Mouse (Mus musculus) subcutaneous adipose tissue, adult 2 months (tissue): ENCODE measurements around the gene Nfkb1. TPM values are rescaled to one million over a fixed set of nuclear protein-coding genes. Genes with fewer than 3 reads are reported as not detected.

ENCODE experiments used
- polyA plus RNA-seq: library from polyadenylated mRNA; depleted of rRNA; stranded (reverse); fragments of >200 nt; gene quantifications from 2 replicates; pipeline ENCODE4 v1.2.3, GENCODE M21; 2012; ENCODE audit warnings: low replicate concordance; rRNA removed

Nfkb1 gene
- polyA plus RNA-seq = 62.1 and 86.5 TPM in 2 replicates

GRCm38 (mm10) chr3:135691191-135692131, at the start of gene Nfkb1:
Gene Nfkb1 (minus strand): TSS chr3:135691547.

Other genes starting within 250 kb of the Nfkb1 start
- gene Manba, start 205.9 kb downstream of the Nfkb1 start, polyA plus RNA-seq = 4.6 and 12.2 TPM in 2 replicates
- gene Slc39a8, start 133.7 kb upstream of the Nfkb1 start, polyA plus RNA-seq = 5.5 and 11.0 TPM in 2 replicates